Mouse (Mus musculus): ENCODE results near the gene Kif1b.

DNA sequence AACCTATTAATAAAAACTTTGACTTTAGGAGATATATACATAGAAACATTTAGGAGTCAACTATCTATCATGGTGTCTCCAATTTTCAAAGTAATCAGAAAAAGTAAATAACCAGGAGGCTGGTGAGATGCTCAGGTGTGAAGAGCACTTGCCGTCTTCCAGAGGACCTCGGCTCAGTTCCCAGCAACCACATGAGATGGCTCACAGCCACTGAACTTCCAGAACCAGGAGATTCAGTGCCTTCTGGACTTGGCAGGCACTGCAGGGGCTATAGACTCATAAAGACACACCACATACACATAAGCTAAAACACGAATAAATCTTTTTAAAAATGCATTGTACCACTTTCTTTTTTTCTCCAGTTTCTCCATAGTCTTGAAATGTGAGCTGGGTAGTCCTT, 79.2 kb downstream of the Kif1b start:
- no peak for TF ChIP-seq CTCF (IDR thresholded peaks at IDR 0.05)
- no peak for TF ChIP-seq EP300 (IDR thresholded peaks at IDR 0.05)
